Mouse (Mus musculus): ENCODE measurements around the gene Olfr1134.
"Not testable (repeated sequence)": the region's sequence is repeated elsewhere in the genome, so short reads cannot be mapped to it uniquely, and the experiment has no call there.

GRCm38 (mm10) chr2:87605912-87606311 is 52.3 kb downstream of the Olfr1134 start, which contains the start of gene Olfr1130:
- not testable (repeated sequence) for TF ChIP-seq GATA1, TAL1 (IDR thresholded peaks at IDR 0.05; ENCODE audit: low read length)
